Mouse (Mus musculus): ENCODE measurements at regions not wholly inside any gene's neighbourhood (a gene's known extent, or its start where the extent isn't known, plus 50 kb on each side); places are given as distances from the start of the nearest gene placed in this dataset.

DNA sequence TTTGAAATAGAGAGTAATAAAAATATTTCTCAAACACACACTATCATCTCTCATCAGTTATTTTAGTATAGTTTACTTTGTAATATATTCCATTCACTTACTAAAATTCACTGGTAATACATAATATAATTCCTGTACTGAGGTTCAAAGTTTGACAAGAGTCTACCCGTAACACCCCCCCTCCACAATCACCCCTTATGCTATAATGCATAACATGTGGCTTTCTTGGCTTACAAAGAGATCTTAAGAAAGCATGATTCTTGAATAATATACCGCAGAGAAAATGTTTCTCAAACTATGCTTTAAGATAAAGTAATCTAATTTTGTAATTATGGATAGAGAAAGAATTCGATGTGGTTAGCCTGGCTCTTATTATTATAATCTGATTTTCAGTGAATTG is 539.7 kb downstream of the Gm11232 start:
- TF ChIP-seq TAL1 (IDR thresholded peaks at IDR 0.05; ENCODE audit: low read length) (no peak), GATA1 (IDR thresholded peaks at IDR 0.05; ENCODE audit: low read length) (no peak)
